Mouse (Mus musculus): ENCODE measurements around the gene C030005K15Rik. TPM values are rescaled to one million over a fixed set of nuclear protein-coding genes. Genes with fewer than 3 reads are reported as not detected.
"Not testable (repeated sequence)": the region's sequence is repeated elsewhere in the genome, so short reads cannot be mapped to it uniquely, and the experiment has no call there.

The C030005K15Rik gene
- not detected in 2 replicates for polyA plus RNA-seq (2012; rRNA removed)

DNA sequence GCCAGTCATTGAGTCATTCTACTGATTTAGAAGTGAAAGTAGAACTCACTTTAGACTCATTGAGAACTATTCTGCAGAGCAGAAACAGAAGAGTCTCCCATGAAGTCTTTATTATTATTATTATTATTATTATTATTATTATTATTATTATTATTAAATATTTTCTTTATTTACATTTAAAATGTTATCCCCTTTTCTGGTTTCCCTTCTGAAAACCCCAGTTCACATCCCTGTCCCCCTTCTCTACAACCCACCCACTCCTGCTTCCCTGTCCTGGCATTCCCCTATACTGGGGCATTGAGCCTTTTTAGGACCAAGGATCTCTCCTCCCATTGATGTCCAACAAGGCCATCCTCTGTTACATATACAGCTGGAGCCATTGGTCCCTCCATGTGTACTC, at the start of gene C030005K15Rik:
C030005K15Rik (minus strand) TSS at position 101 of the 400 bp plus-strand sequence.
- DNase-seq (ENCODE audit: low read depth, low spot score): not testable (repeated sequence)

DNA sequence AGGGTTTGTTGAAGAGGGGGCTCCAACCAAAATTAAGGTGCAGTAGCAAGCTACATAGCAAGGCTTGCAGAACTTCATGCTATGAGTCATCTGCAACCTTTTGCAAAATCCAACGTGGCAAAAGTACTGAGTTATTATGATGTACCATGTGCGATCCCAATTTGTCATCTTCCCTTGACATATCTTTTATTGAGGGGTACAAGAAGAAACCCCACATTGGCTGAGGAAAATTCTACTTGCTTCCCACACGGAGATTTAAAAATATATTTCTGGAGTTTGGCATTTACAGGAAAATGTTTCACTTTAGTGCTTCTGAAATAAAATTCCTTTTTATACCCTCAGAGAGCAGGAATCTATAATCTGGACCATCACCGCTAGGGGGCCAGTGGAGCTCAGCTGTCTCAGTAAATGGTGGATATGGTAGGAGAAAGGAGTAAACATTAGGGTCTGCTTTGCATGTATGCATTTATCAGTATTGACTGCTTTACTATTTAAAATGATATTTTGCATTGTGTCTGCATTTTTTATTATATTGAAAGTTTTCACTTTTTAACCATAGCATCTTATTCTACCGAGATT, 41.7 kb upstream of the C030005K15Rik start:
- 65% methylated on average over 5 of the region's 5 CpGs for WGBS
- no peak for DNase-seq (ENCODE audit: low read depth, low spot score)

DNA sequence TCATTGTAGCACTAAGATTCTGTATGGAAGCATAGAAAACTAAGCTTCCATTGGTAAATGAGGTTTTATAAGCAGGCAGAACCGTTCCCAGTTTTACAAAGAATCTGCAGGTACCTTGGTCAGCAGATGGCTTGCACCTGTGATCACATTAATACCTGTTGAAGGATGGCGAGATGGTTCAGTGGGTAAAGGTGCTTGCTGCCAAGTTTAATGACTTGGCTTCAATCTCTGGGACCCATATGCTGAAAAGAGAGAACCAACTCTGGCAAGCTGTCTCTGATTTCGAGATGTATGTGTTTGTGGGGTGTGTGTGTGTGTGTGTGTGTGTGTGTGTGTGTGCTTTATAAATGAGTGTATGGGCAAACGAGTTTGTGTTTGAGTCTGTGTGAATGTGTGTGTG, 27.3 kb upstream of the C030005K15Rik start:
- no peak for DNase-seq (ENCODE audit: low read depth, low spot score)
- WGBS: 70% methylated on average over 4 of the region's 4 CpGs

DNA sequence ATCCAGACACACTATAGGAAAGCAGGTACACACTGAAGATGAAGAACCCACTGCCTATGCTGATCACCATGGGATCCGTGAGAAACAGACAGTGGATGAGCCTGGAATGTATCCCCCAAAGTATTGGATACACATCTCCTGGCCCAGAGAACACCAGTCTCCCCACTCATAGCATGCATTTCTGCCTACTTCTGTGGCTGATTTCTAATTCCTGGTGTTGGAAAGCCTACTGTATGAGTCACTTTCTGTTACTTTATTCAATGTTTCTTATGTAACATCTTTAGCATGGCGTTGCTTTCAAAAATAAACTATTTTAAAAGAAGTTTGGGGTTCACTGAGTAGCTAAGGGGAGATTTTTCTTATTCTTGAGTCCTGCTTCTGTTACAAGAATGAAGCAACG, 20.7 kb upstream of the C030005K15Rik start:
- no peak for DNase-seq (ENCODE audit: low read depth, low spot score)
- 74% methylated on average over 3 of the region's 3 CpGs for WGBS

GRCm38 (mm10) chr10:97725929-97726328, 626 bp downstream of the C030005K15Rik start:
- DNase-seq (ENCODE audit: low read depth, low spot score): no peak
- WGBS: 10% methylated on average over 1 of the region's 1 CpGs

GRCm38 (mm10) chr10:97722709-97723108, 3.8 kb downstream of the C030005K15Rik start:
- WGBS: 94% methylated on average over 9 of the region's 9 CpGs

GRCm38 (mm10) chr10:97720625-97721024, 5.9 kb downstream of the C030005K15Rik start:
- DNase-seq (ENCODE audit: low read depth, low spot score): no peak
- WGBS: 51% methylated on average over 1 of the region's 1 CpGs

More at GRCm38 (mm10) chr10:97722709-97723108, 3.8 kb downstream of the C030005K15Rik start:
- DNase-seq (ENCODE audit: low read depth, low spot score): no peak

DNA sequence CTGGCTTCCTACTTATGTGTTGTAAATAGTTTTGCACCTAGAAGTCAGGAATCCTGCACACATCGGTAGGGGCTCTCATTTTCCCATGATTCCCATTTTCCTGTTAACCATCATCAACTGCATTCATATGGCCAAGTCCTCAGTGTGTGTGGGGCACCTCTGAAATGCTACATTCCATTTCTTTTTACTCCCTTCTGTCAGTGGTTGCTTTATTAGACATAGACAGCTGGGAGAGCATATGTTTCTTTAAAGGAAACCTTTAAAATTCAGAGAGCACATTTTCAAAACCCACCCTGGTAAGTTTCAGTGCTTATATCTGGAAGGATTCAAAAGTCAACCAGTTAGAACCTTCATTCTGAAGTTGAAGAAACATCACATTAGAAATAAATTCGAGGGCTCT, 8.5 kb downstream of the C030005K15Rik start:
- 68% methylated on average over 2 of the region's 2 CpGs for WGBS
- DNase-seq (ENCODE audit: low read depth, low spot score): no peak

GRCm38 (mm10) chr10:97717233-97717632, 9.3 kb downstream of the C030005K15Rik start:
- 83% methylated on average over 1 of the region's 1 CpGs for WGBS
- DNase-seq (ENCODE audit: low read depth, low spot score): no peak

DNA sequence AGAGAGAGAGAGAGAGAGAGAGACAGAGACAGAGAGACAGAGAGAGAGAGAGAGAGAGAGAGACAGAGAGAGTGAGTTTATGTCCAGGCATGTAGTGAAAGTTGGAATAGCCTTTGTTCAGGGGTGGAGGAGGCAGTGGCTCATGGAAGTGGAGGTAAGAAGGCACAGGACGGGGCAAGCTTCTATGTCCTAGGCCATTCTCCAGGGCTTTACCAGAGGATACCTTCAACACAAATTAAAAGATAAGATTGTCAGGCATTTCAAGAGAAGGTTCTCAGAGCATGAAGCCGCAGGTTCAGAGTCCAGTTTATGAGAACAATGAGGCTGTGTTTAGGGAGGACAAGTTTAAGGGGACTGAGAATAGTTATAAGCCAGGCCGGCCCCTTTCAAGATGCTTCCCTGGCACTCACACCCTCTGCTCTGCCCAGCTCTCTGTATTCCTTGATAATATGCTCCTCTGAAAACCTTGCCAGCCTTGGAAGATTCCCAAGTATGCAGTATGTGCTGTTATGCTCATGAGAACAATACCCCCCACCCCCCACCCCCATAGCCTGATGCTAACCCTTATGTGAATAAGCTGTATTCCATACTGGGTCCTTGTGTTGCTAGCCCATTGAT, 11.2 kb downstream of the C030005K15Rik start:
- WGBS: 37% methylated on average over 3 of the region's 3 CpGs
- peak; percentile 7 for DNase-seq (ENCODE audit: low read depth, low spot score)

DNA sequence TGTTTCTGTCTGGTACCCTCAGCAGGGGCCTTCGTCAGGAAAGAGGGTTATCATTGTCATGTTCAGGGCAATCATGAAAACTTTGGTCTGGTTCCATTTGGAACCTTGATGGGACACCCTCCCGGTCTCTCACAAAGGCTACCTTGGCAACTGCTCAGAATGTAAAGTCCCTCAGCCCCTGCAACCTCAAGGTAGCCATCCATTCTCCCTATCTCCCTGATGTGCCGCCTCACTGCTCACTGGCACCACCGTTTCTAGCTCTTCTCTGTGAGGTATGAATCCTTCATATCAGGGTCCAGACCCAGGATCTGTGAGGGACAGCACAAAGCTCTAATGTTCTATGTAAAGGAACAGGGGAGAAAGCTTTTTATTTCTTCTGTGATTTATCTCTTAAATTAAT, 12.0 kb downstream of the C030005K15Rik start:
- WGBS: 77% methylated on average over 4 of the region's 4 CpGs
- DNase-seq (ENCODE audit: low read depth, low spot score): no peak

- 2% methylated on average over 5 of the region's 5 CpGs for WGBS
- DNase-seq (ENCODE audit: low read depth, low spot score): peak; percentile 21
These were observed 13.9 kb downstream of the C030005K15Rik start for GRCm38 (mm10) chr10:97712687-97713086.

- 42% methylated on average over 1 of the region's 1 CpGs for WGBS
- peak; percentile 6 for DNase-seq (ENCODE audit: low read depth, low spot score)
These were observed 22.0 kb downstream of the C030005K15Rik start for GRCm38 (mm10) chr10:97704562-97704961.

DNA sequence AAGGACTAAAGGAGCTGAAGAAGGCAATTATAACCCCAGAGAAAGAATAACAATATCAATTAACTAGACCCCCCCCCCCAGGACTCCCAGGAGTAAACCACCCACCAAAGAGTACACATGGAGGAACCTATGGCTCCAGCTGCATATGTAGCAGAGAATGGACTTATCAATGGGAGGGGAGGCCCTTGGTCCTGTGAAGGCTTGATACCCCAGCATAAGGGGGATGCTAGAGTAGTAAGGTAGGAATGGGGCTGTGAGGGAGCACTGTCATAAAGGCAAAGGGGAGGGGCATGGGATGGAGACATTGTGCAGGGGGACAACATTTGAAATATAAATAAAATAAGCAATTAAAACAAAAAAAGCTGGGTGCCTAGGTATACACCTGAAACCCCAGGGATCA, 24.2 kb downstream of the C030005K15Rik start:
- no peak for DNase-seq (ENCODE audit: low read depth, low spot score)

DNA sequence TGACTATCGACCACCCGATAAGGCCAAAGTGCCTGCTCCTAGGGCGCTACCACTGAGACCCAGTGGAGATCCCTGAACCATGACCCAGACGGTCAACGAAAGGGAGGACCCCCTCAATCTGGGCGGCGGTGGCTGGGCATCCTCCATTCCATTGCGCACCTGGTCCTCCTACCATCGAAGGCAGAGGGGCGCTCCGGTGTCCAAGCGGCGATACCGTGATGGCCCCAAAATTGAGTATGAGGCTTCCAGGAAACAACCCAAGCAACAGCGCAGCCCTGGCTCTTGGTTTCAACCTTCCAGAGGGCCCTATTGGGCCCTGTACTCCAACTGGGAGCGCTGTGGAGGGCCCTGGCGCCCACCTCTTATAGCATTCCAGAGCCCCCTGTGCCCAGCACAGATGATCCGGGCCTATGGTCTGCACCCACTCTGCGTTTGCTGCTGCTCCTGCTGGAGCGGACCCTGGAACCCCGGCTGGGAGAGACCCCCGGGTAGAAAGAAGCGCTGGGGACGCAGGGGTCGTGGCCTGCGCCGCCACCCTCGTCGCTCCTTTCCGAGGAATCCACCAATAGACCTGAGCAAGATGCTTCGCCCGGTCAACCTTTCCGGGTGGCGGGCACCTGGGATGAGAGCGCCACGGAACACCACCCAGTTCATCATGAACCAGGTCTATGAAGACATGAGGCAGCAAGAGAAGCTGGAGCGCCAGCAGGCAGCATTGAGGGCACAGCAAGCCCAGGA, 33.0 kb downstream of the C030005K15Rik start:
- WGBS: 91% methylated on average over 37 of the region's 37 CpGs
- no peak for DNase-seq (ENCODE audit: low read depth, low spot score)

- DNase-seq (ENCODE audit: low read depth, low spot score): no peak
- WGBS: 75% methylated on average over 20 of the region's 20 CpGs
These were observed 33.6 kb downstream of the C030005K15Rik start, which contains the start of gene Ccer1 for GRCm38 (mm10) chr10:97692913-97693312. TSS of gene Ccer1 (plus strand) at chr10:97693059.

GRCm38 (mm10) chr10:97689425-97689824, 37.1 kb downstream of the C030005K15Rik start:
- DNase-seq (ENCODE audit: low read depth, low spot score): no peak
- 67% methylated on average over 3 of the region's 3 CpGs for WGBS

- DNase-seq (ENCODE audit: low read depth, low spot score): no peak
- 88% methylated on average over 1 of the region's 1 CpGs for WGBS
These were observed 39.4 kb downstream of the C030005K15Rik start for GRCm38 (mm10) chr10:97687198-97687597.

- DNase-seq (ENCODE audit: low read depth, low spot score): no peak
These were observed 43.6 kb downstream of the C030005K15Rik start for GRCm38 (mm10) chr10:97682981-97683380.

Data from large intestine, adult 2 months (tissue).